Mouse (Mus musculus) mesoderm, embryonic 11.5 days (tissue): ENCODE data around the gene Zp3.

ENCODE experiments used
- DNase-seq: peaks from one replicate; pipeline ENCODE4 v3.0.0-alpha.2; 2012; ENCODE audit warnings: low read depth, low spot score

Zp3 gene

GRCm38 (mm10) chr5:135979904-135980303 lies at the start of gene Zp3:
TSS of gene Zp3 (plus strand) at chr5:135980099.
- no peak for DNase-seq

- no peak for DNase-seq
These were observed 48.4 kb upstream of the Zp3 start for GRCm38 (mm10) chr5:135931526-135931925.

DNA sequence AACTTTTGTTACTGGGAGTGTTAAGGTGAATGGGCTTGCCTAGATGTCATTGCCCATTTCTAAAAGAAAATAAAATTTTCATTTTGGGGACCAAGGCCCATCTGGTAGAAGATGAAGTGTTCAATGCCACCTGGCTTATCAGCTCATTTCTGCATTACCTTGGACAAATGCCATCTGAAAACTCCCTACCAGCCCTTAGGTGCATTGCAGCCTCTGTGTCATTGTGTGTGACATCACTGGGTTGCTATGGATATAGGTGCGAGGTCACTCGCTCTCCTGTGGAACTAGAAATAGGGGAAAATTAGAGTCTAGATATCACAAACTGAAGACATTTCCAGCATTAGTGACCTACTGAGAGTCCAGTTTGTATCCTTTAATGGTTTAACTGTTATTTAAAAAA lies 47.5 kb upstream of the Zp3 start:
- peak; percentile 34 for DNase-seq

- DNase-seq = no peak
These were observed 46.5 kb upstream of the Zp3 start for GRCm38 (mm10) chr5:135933222-135933899.

- peak; percentile 81 for DNase-seq
These were observed 45.9 kb upstream of the Zp3 start for GRCm38 (mm10) chr5:135933900-135934441.

DNA sequence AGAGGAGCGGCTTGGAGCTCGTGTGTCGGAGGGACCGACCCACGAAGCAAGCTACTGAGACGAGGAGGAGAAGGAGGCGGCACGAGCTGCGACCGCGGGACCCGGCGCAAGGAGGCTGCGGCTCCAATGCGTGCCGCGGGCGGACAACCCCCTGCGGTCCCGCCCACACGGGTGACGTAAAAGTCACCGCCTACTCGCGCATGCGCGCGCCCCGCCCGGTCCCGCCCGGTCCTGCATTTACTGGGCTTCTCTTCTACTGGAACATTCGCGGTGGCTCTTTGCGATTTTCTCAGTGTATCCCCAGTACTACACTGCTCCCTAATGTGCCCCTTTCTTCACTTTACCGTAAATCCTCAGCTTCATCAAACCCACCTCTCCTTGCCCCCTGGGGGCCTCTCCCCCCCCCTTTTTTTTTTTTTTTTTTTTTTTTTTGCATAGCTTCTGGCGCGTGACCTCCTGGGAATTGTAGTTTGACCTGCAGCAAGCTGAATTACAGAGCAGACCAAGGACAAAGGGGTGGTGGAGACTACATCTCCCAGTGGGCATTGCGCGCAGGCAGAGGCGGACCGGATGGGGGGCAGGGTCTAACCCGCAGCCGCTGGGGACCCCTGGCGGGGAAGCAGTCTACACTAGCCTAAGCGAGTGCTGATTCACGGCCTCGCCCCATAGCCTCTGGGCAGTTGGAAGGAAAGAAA lies 45.3 kb upstream of the Zp3 start, which contains the start of gene Ywhag:
TSS of gene Ywhag (minus strand) at position 136 of the 695 bp plus-strand sequence.
- DNase-seq = peak; percentile 98

GRCm38 (mm10) chr5:135935176-135935523 lies 44.7 kb upstream of the Zp3 start:
- no peak for DNase-seq

DNA sequence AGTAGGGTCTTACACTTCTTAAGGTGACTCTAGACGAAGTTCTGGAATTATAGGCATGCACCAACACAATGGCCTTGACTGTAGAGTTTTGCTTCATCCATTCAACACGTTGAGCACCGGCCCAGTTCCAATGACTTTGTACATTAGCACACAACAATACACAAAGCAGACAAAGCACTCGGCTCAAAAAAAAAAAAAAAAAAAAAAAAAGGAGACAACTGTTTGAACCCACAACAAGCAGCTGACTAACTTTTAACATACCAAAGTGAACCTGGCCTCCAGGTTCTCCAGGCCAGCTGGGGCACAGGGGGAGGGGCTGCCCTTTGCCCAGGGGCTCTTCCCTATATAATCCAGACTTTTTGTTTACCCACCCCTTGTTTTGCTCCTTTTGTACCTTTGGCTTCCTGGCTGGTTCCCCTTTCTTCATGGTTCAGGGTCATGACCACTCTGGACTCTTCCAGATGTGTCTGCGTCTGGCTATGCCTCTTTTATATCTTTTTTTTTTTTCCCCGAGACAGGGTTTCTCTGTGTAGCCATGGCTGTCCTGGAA lies 44.2 kb upstream of the Zp3 start:
- DNase-seq = no peak

DNA sequence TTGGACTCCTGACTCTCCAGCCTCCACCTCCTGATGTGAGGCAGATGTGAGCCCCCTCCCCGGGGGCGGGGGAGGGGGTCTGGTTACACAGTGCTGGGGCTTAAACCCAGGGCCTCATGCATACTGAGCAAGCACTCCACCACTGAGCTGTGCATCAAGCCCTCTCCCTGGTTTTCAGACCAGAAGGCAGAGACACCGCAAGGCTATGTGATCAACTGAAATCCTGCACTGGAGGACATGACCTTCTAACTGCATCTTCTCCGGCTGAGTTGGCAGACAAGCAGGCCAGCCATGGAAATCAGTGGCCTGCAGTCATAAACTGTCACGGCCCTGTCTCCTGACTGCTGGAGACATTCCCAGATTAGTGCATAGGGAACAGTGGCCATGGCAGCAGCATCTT lies 39.3 kb upstream of the Zp3 start:
- DNase-seq = no peak

GRCm38 (mm10) chr5:135942710-135943109 lies 37.2 kb upstream of the Zp3 start:
- no peak for DNase-seq

DNA sequence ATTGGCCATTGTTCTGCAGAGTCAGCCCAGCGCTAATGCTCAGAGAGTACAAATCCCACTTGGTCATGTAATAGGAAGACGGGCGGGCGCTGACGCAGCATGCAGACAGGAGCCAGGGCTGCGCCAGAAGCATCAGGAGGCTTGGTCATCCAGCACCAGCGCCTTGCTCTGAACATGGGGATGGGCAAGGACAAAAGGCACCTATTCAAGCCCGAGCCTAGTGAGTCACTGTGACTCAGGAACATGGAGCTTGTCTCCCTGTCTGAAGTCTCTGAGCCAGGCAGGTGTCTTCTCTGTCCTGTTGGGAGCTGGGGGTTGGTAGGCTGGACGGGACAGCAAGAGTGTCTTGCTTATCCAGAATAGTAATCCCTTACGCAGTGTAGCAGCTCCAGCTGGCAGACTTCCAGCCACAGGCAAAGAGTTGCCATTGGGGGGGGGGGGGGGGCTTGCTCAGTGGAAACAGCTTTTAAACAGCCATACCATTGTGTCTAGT lies 33.9 kb upstream of the Zp3 start:
- DNase-seq = no peak

GRCm38 (mm10) chr5:135946621-135947020 lies 33.3 kb upstream of the Zp3 start:
- no peak for DNase-seq

DNA sequence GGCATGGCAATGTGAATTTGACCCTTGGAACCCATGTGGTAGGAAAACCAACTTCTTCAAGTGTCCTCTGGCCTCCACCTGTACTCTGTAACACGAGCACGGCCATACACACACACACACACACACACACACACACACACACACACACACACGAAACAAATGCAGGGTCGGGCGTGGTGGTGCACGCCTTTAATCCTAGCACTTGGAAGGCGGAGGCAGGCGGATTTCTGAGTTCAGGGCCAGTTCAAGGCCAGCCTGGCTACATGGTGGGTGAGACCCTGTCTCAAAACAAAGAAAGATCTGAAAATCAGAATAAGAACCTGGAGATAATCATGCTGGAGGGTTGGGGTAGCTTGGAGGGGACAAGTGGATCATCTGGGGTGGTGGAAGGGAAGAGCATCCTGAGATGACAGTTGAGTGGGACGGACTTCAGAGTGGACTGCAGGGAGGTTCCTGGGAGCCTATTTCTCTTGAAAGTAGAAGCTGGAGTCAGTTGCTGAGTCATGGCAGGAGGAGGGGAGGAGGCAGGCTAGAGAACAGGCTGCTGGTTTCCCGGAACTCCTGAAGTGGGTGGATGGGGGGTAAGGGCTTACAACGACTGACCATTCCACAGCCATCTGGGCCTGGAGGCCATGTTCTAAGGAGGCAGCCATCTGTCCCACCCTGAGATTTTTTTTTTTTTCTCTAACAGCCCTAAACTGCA lies 29.0 kb upstream of the Zp3 start:
- DNase-seq = no peak

DNA sequence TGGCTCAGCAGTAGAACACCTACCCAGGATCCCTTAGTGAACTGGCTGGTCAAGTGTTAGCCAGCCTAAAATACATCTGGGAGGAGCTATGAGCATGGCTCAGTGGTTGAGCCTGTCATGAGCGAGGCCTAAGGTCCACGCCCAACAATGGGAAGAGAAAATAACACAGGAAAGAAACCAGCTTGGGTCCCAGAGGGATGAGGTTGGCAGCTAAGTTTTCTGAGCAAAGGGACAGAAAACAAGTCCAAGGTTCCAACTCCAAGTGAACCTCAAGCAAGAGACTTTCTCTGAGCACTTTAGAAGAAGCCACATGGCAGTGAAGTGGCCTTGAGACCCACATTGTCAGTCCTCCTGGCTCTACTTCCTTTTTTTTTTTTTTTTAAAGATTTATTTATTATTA lies 28.2 kb upstream of the Zp3 start:
- DNase-seq = no peak

GRCm38 (mm10) chr5:135952830-135953229 lies 27.1 kb upstream of the Zp3 start:
- no peak for DNase-seq

- no peak for DNase-seq
These were observed 23.3 kb upstream of the Zp3 start for GRCm38 (mm10) chr5:135956300-135957206.

GRCm38 (mm10) chr5:135957207-135957974 lies 22.5 kb upstream of the Zp3 start:
- peak; percentile 97 for DNase-seq

DNA sequence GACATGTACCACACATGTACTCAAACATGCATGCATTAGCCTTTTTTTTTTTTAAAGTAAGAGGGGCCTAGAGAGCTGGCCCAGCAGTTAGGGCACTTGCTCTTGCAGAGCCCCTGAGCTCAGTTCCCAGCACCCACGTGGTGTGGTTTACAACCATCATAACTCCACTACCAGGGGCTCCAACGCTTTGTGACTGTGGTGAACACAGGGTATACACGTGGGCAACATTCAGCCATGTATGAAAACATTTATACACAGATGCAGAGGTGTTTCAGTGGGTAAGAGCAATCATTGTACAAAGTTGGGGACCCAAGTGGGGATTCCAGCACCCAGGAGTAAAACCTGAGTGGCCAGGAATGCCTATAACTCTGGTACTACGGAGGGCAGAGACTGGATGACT lies 21.5 kb upstream of the Zp3 start:
- no peak for DNase-seq

GRCm38 (mm10) chr5:135959911-135960310 lies 20.0 kb upstream of the Zp3 start:
- DNase-seq = no peak
